Mouse (Mus musculus) lung, postnatal 0 days (tissue): ENCODE data around the gene Gnb1l. TPM values are rescaled to one million over a fixed set of nuclear protein-coding genes. Genes with fewer than 3 reads are reported as not detected.

ENCODE experiments used
- ATAC-seq: fragments of 200-750 bp; cut with Nextera tagmentation; 2 replicates; pipeline ENCODE4 v1.8.0; 2017; ENCODE audit warnings: moderate library complexity
- DNase-seq: peaks from one replicate; pipeline ENCODE4 v3.0.0-alpha.2; 2016; ENCODE audit warnings: low spot score
- H3K27ac ChIP-seq: fragments of 300-500 bp; sonication (generic); 2 replicates; pipeline ENCODE4 v1.5.1; 2014; ENCODE audit warnings: antibody characterized with exemption, mild to moderate bottlenecking, low read length, mixed read lengths
- H3K27me3 ChIP-seq: fragments of 300-500 bp; sonication (generic); replicated peaks from 2 replicates; pipeline ENCODE4 v1.6.1; 2014; ENCODE audit warnings: low read length, mixed read lengths; ENCODE audit not compliant: insufficient read depth
- H3K36me3 ChIP-seq: fragments of 300-500 bp; sonication (generic); 2 replicates; pipeline ENCODE4 v1.6.1; 2014; ENCODE audit warnings: low read length, mixed read lengths; ENCODE audit not compliant: insufficient read depth
- H3K4me1 ChIP-seq: fragments of 300-500 bp; sonication (generic); 2 replicates; pipeline ENCODE4 v1.6.1; 2014; ENCODE audit warnings: antibody characterized with exemption, low read depth, low read length, mixed read lengths; ENCODE audit not compliant: insufficient read depth
- H3K4me2 ChIP-seq: fragments of 300-500 bp; sonication (generic); replicated peaks from 2 replicates; pipeline ENCODE4 v1.6.1; 2014; ENCODE audit warnings: low read depth, mild to moderate bottlenecking, low read length, moderate library complexity, mixed read lengths
- H3K4me3 ChIP-seq: fragments of 300-500 bp; sonication (generic); 2 replicates; pipeline ENCODE4 v1.5.1; 2014; ENCODE audit warnings: low read depth, low read length
- H3K9ac ChIP-seq: fragments of 300-500 bp; sonication (generic); replicated peaks from 2 replicates; pipeline ENCODE4 v1.6.1; 2014; ENCODE audit warnings: low read depth, mild to moderate bottlenecking
- H3K9me3 ChIP-seq: fragments of 300-500 bp; sonication (generic); 2 replicates; pipeline ENCODE4 v1.6.1; 2016; ENCODE audit warnings: low read length, mixed read lengths
- CTCF ChIP-seq: IDR thresholded peaks from 2 replicates; pipeline ENCODE4 v1.5.1; 2016; ENCODE audit warnings: antibody characterized with exemption, mild to moderate bottlenecking
- EP300 ChIP-seq: IDR thresholded peaks from 2 replicates; pipeline ENCODE4 v1.6.1; 2016; ENCODE audit warnings: antibody characterized with exemption, mild to moderate bottlenecking, control low read depth
- WGBS: fragments of 180-500 bp; shearing (Covaris S2); extraction: QIAGEN DNeasy Blood & Tissue Kit; methylation state at CpG from one replicate; pipeline ENCODE4 v1.1.7; 2014; 5-methylcytosine and 5-hydroxymethylcytosine counted together
- polyA plus RNA-seq: library from polyadenylated mRNA; unstranded; fragments of >200 nt; fragmentation: Nextera tagmentation; extraction: Ambion mirVana; gene quantifications from 2 replicates; pipeline ENCODE4 v1.2.1, GENCODE M21; 2015

Gnb1l gene
- polyA plus RNA-seq, 1 experiment from 2014 or later: 8.4 TPM

DNA sequence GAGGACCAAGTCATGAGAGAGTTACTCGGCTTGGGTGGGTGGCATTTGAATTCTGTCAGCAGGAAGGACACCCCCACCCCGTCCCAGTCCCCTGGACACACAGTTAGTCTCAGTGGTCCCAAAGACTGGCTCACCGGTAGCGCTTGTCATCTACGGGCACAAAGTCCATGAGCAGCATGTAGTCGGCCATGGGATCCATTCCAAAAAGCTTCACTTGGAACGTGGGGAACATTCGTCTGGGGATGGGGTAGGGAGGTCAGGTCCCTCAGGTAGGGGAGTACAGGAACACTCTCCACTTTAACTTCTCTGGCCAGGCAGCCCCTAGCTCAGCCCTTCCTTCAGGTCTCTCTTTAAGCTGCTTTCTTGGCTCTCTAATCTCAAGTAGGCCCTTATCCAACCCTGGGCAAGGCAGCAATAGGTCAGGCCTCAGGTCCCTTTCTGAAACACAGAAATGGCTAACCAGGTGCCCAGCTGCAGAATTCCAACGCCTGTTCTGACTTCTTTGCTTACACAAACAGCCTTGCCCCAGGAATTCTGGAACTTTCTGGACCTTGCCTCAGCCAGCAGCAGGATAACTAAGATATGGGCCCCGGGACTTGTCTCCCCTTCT is 86.5 kb downstream of the Gnb1l start:
- Histone ChIP-seq H3K27ac (0 out of 2 replicates have a peak overlapping the region, but pooled peaks have one; percentile 32), H3K27me3 (peaks cover 87% of the 10 kb centered on the region), H3K9ac (no peak overlapping the region; the same call in 1 of the 2 replicates), H3K36me3 (no peaks in the 10 kb centered on the region), H3K4me3 (peak overlapping the region; percentile 48; the same call in 1 of the 2 replicates), H3K4me1 (peaks cover 13% of the 10 kb centered on the region), H3K4me2 (peak overlapping the region; percentile 83), H3K9me3 (no peaks in the 10 kb centered on the region)
- WGBS: 50% methylated on average over 10 of the region's 10 CpGs
- ATAC-seq: no peak
- DNase-seq: peak; percentile 49
- TF ChIP-seq EP300 (no peak), CTCF (no peak)

DNA sequence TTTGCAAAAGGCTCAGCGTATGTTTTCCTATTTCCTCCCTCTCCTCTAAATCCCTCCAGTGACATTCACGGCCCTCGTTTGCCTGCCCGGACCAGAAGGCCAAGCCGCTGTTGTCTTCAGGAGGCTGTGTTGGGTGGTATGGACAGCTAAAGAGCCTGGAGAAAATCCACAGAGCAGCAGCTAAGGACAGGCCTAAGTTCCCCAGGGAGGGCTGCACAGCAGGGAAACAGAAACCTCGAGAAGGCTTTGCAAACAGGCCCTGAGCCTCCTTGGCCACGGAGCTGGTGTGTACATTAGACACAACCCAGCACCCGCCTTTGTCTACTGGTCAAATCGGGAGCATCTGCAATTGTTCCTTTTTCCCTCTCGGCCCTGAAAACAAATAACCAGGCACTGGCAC is 87.2 kb downstream of the Gnb1l start:
- Histone ChIP-seq H3K27ac (0 out of 2 replicates have a peak overlapping the region, but pooled peaks have one; percentile 32), H3K9me3 (no peaks in the 10 kb centered on the region), H3K27me3 (peaks cover 89% of the 10 kb centered on the region), H3K4me1 (peaks cover 13% of the 10 kb centered on the region), H3K9ac (no peak overlapping the region; the same call in 1 of the 2 replicates), H3K4me2 (peak overlapping the region; percentile 83), H3K36me3 (no peaks in the 10 kb centered on the region), H3K4me3 (peak overlapping the region; percentile 48)
- ATAC-seq (no peak), DNase-seq (no peak)
- TF ChIP-seq CTCF (no peak), EP300 (no peak)
- 36% methylated on average over 10 of the region's 10 CpGs for WGBS

DNA sequence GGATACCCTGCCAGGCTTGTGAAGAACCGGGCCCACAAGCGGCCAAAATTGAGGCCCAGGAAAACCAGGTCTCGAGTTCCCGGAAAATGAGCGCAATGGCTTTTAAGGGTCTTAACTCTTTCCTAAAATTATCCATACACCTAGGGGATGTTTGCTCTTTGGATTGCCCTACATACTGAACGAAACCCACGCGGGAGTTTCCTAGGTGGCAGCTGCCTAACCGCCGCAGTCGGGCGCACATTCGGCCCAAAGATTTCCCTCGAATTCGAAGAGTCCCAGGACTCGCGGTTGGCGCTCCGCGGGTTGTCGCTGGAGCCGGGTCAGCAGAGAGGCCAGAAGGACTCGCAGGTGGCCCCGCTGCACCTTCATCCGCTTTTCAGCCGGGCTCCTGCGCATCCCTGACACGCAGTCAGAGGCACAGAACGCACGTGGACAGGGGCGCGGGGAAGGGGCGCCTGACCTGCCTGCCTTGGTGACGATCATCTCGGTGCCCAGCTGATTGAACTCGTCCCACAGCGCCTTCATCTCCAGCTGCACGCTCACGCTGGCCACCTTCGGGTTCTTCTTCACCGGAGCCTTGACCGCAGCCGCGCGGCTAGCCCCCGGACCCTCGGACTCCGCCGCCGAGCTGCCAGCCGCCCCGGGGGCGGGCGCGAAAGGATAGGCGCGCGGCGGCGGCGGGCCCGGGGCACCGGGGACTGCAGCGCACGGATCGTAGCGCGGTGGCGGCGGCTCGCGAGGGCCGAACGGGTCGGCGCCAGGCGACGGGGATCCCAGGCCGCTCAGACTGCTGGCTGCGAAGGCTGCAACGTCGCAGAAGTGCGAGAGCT is 87.8 kb downstream of the Gnb1l start:
- DNase-seq: no peak
- peaks cover 11% of the 10 kb centered on the region for H3K4me1 ChIP-seq
- ATAC-seq: no peak; the same call in 1 of the 2 replicates
- 6% methylated on average over 75 of the region's 83 CpGs for WGBS
- no peaks in the 10 kb centered on the region for H3K9me3 ChIP-seq
- H3K4me2 ChIP-seq: peak overlapping the region; percentile 83
- peaks cover 89% of the 10 kb centered on the region for H3K27me3 ChIP-seq
- H3K4me3 ChIP-seq: peak overlapping the region; percentile 48
- 0 out of 2 replicates have a peak overlapping the region, but pooled peaks have one; percentile 32 for H3K27ac ChIP-seq
- TF ChIP-seq CTCF (no peak), EP300 (no peak)
- H3K9ac ChIP-seq: no peak overlapping the region; the same call in 1 of the 2 replicates
- no peaks in the 10 kb centered on the region for H3K36me3 ChIP-seq

DNA sequence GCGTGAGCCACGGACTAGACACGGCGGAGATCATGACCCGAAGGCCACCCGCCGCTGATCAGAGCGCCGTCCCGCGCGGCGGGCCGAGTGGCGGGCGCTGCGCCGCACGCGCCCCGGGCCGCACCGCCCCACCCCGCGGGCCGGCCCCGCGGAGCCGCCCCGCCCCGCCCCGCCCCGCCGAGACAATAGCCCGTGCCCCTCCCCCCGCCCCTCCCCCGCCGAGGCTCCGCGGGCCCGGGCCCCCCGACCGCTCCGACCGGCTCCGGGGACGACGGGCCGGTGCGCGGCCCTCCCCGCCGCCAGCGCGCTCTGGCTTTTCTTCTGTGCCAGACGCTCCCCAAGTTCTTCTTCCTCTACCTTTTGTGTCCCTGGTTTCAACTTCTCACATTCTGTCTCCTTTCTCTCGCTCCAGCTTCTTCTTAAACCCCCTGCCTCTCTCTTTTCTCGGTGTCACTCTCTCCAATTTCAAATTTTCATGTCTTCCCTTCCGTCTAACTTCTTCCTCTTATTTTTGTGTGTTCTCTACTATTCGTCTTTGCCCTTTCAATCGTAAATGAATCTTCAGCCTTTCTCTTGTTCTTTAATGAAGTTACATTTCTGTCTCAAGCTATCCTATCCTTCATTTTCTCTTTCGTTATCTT is 88.5 kb downstream of the Gnb1l start:
- WGBS: 7% methylated on average over 12 of the region's 62 CpGs
- ATAC-seq (no peak; the same call in 1 of the 2 replicates), DNase-seq (no peak)
- H3K4me2 ChIP-seq: peak overlapping the region; percentile 83
- no peaks in the 10 kb centered on the region for H3K36me3 ChIP-seq
- H3K9ac ChIP-seq: no peak overlapping the region; the same call in 1 of the 2 replicates
- peak overlapping the region; percentile 48 for H3K4me3 ChIP-seq
- no peaks in the 10 kb centered on the region for H3K9me3 ChIP-seq
- 0 out of 2 replicates have a peak overlapping the region, but pooled peaks have one; percentile 26 for H3K27ac ChIP-seq
- peaks cover 89% of the 10 kb centered on the region for H3K27me3 ChIP-seq
- TF ChIP-seq EP300 (no peak), CTCF (no peak)
- peaks cover 12% of the 10 kb centered on the region; the same call in 1 of the 2 replicates for H3K4me1 ChIP-seq

DNA sequence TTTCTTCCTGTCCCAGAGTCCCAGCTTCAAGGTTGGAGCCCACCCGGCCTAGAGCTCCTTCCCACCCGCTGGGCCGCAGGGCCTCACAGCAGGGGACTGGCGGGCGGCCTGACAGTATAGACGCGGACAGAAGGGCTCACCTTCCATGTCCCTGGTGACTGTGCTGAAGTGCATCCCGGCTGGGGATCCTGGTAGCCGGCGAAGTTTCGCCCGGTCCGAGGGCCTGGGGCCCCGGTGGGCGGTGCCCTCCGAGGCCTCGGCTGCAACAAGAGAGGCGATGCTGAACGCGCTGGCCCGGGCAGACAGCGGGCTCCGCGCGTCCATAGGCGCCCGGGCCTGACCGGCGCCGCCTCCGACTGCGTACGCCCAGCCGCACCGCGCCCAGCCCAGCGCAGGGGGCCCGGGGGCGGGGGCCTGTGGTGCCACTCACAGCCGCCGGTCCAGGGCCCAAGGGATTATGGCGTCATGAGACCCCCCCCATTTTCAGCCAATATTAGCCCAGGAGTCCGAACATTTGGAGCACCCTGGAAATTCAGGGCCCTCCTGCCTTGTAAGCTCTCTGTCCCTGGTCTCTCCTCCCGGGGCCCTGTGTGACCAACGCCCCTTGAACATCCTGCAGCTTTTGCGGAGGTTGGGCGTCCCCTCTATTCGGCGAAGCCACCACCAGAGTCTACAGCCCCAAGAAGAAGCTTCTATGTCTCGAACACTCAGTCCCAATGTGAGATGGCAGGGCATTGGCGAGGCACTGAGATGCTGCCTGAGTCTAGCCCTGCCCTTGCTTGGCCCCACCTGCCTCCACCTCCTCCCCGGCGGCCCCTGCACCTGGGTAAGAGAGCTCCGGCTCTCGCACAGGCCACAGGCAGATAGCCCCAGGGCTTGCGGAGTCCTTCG is 89.6 kb downstream of the Gnb1l start:
- Histone ChIP-seq H3K4me2 (peak overlapping the region; percentile 83), H3K27ac (no peak overlapping the region), H3K27me3 (peaks cover 82% of the 10 kb centered on the region), H3K36me3 (no peaks in the 10 kb centered on the region), H3K9me3 (no peaks in the 10 kb centered on the region), H3K4me3 (peak overlapping the region; percentile 27), H3K9ac (no peak overlapping the region), H3K4me1 (peaks cover 12% of the 10 kb centered on the region; the same call in 1 of the 2 replicates)
- WGBS: 8% methylated on average over 54 of the region's 57 CpGs
- DNase-seq (no peak), ATAC-seq (peak; percentile 39)
- TF ChIP-seq EP300 (no peak), CTCF (no peak)
